Mouse (Mus musculus) left cerebral cortex, adult 11 months (tissue): ENCODE data around the gene Numa1.
"Not testable (repeated sequence)": the region's sequence is repeated elsewhere in the genome, so short reads cannot be mapped to it uniquely, and the experiment has no call there.

Experiments
- DNase-seq: peaks from one replicate; pipeline ENCODE4 v3.0.0; 2022; ENCODE audit warnings: low spot score

Gene Numa1

GRCm38 (mm10) chr7:102048524-102048923 lies 114.6 kb downstream of the Numa1 start:
- DNase-seq = not testable (repeated sequence)

GRCm38 (mm10) chr7:102061353-102061752 lies 127.4 kb downstream of the Numa1 start:
- no peak for DNase-seq

- no peak for DNase-seq
These were observed 128.3 kb downstream of the Numa1 start for GRCm38 (mm10) chr7:102062203-102062602.

DNA sequence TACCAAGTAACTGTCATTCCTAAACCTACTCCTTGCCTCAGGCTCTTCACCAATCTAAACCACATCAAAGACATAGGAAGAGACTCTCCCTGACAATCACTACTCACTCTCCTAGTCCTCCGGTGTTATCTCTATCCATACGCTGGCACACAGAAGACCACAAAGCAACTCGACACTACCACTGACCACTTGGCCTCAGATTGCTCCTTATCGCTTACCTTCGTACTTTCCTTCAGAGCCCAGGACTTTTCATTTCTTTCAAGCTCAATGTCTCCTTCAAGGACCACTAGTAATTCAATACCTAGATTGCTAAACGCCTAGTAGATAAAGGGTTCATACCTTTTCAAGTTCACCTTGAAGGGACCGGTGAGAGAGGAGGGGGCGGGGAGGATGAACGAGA lies 130.0 kb downstream of the Numa1 start:
- no peak for DNase-seq
